Mouse (Mus musculus) layer of hippocampus, postnatal 36 days (tissue): ENCODE measurements around the gene Nell2. TPM values are rescaled to one million over a fixed set of nuclear protein-coding genes. Genes with fewer than 3 reads are reported as not detected.
A peak's percentile ranks its signal among the peaks of the same experiment; 100 is the strongest.

Experiments used
- DNase-seq, 2 experiments: peaks; one replicate each; pipeline ENCODE4 v3.0.0; 2022
- total RNA-seq, 2 experiments: library from RNA; stranded (reverse); gene quantifications; 2 replicates each; pipeline ENCODE4 v1.2.3; 2021

Gene Nell2
- total RNA-seq, 2 experiments from 2014 or later, result 744 to 782 TPM

GRCm38 (mm10) chr15:95085962-95086361 is 442.4 kb downstream of the Nell2 start:
- DNase-seq, result no peak

GRCm38 (mm10) chr15:95081654-95082053 is 446.7 kb downstream of the Nell2 start:
- no peak for DNase-seq

GRCm38 (mm10) chr15:95075356-95075755 is 453.0 kb downstream of the Nell2 start:
- DNase-seq, result peak; percentile 28 to 43

GRCm38 (mm10) chr15:95070881-95071280 is 457.5 kb downstream of the Nell2 start:
- no peak for DNase-seq

GRCm38 (mm10) chr15:95068799-95069198 is 459.6 kb downstream of the Nell2 start:
- DNase-seq, result no peak

- no peak for DNase-seq
Observed at GRCm38 (mm10) chr15:95068023-95068422, 460.3 kb downstream of the Nell2 start.

- DNase-seq, result peak; percentile 44 to 46
Observed at GRCm38 (mm10) chr15:95055081-95055650, 473.2 kb downstream of the Nell2 start.

- no peak for DNase-seq
Observed at GRCm38 (mm10) chr15:95049171-95049729, 479.1 kb downstream of the Nell2 start.

- DNase-seq, result no peak
Observed at GRCm38 (mm10) chr15:95047486-95047885, 480.9 kb downstream of the Nell2 start.

GRCm38 (mm10) chr15:95044011-95044410 is 484.3 kb downstream of the Nell2 start:
- peak; percentile 24 to 29 for DNase-seq

GRCm38 (mm10) chr15:95042437-95042836 is 485.9 kb downstream of the Nell2 start:
- no peak for DNase-seq

- no peak for DNase-seq
Observed at GRCm38 (mm10) chr15:95029487-95029875, 498.9 kb downstream of the Nell2 start.

- no peak for DNase-seq
Observed at GRCm38 (mm10) chr15:95028862-95029486, 499.4 kb downstream of the Nell2 start.

Other genes with a start within 250 kb of the Nell2 start
- 10 to 100 TPM; 26.8 to 41.9 TPM for gene Dbx2, start 127.4 kb upstream of the Nell2 start, total RNA-seq